Mouse (Mus musculus) Patski (cell line): ENCODE measurements around the gene Flvcr1. TPM values are rescaled to one million over a fixed set of nuclear protein-coding genes. Genes with fewer than 3 reads are reported as not detected.

Source experiments
- ATAC-seq: fragments of 100-300 bp; one replicate; pipeline ENCODE4 v1.8.0; 2021
- CTCF ChIA-PET: fragments of 350-600 bp; sonication (Branson Sonifier 250); formaldehyde crosslinking; loops from one replicate; lab custom pipeline; 2022; ENCODE audit warnings: inconsistent platforms; lab: Charles Lee
- POLR2A ChIA-PET: fragments of 350-600 bp; sonication (Branson Sonifier 250); formaldehyde crosslinking; loops from one replicate; lab custom pipeline; 2022; ENCODE audit warnings: antibody characterized with exemption, inconsistent platforms; lab: Charles Lee
- DNase-seq: peaks from one replicate; pipeline ENCODE4 v3.0.0-alpha.2; 2011; ENCODE audit warnings: low read depth, low spot score
- H3K27me3 ChIP-seq: fragments of 371-371 bp; one replicate; pipeline ENCODE4 v1.5.1; 2021
- CTCF ChIP-seq: fragments of 100-300 bp; IDR thresholded peaks from one replicate; pipeline ENCODE4 v1.5.1; 2021
- in situ Hi-C: fragments of 300-500 bp; cut with MboI; formaldehyde crosslinking; loops from 3 replicates; pipeline ENCODE4 v1.11.1; 2018; ENCODE audit warnings: low pct_unique_long_range_greater_than_20kb, mixed read lengths
- polyA plus RNA-seq: library from polyadenylated mRNA; unstranded; gene quantifications from one replicate; pipeline ENCODE4 v1.2.3, GENCODE M21; 2021

The Flvcr1 gene
- polyA plus RNA-seq: 20.0 TPM

DNA sequence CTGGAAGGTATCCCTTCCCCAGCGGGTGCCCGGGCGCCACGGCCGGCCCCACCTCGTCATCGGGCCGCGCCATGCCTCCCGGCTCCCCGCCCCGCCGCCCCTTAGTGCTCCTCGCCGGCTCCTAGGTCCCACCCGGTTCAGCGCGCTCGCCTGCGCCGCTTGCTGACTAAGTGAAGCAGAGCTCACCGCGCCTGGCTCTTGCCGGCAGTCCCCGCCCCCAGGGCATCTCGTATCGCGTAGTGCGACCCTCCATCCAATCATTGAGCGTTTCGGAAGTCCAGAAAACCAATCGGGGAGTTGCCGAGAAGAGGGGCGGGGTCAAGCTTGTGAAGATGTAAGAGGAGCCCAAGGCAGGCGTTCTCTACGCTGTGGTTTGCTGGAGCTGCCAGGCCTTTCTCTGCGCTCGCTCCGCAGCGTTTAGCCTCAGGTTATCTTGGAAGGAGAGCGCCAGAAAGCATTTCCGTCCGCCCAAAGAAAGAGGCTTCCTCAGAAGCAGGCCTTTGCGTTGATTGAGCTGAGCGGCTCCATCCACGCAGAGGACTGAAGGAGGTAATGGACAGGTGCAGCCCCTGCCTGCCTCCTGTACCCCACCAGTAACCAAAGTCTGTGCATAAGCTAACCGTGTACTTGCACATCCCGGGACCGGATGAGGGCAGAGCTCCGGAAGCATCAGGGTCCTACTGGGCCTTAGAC lies at the start of gene Flvcr1:
Gene Flvcr1, minus strand, starts transcription at position 138 of the 693 bp plus-strand sequence.
- CTCF ChIA-PET: interaction anchor here (0.9 to 1.3 kb wide), 6 partner anchors 9 to 82 kb away, joined by 3 to 4 read pairs (median 4); partner anchors contain the start of gene Spata45
- in situ Hi-C loops: no loop called here
- peak; percentile 95 for DNase-seq

GRCm38 (mm10) chr1:191075199-191075883 lies 49.4 kb upstream of the Flvcr1 start:
- H3K27me3 ChIP-seq: no peaks in the 10 kb centered on the region
- ATAC-seq (peak; percentile 82), DNase-seq (no peak)
- in situ Hi-C loops: loop anchor here (25.0 kb wide), 1 partner anchor 487 kb away; no protein-coding TSS in a partner anchor
- CTCF ChIA-PET: interaction anchor here (1.2 to 2.9 kb wide), 5 partner anchors 9 to 212 kb away, joined by 3 to 7 read pairs (median 4); no protein-coding TSS in a partner anchor
- POLR2A ChIA-PET: no interaction called here
- TF ChIP-seq CTCF: peak; percentile 91

More for the DNA sequence above, at the start of gene Flvcr1:
- peak; percentile 97 for ATAC-seq
- TF ChIP-seq CTCF: no peak
- no peaks in the 10 kb centered on the region for H3K27me3 ChIP-seq
- POLR2A ChIA-PET: interaction anchor here (0.8 to 0.9 kb wide), 2 partner anchors 15 to 59 kb away, joined by 3 read pairs; no protein-coding TSS in a partner anchor

GRCm38 (mm10) chr1:191073486-191073885 lies 47.5 kb upstream of the Flvcr1 start:
- ATAC-seq (no peak), DNase-seq (no peak)
- no peaks in the 10 kb centered on the region for H3K27me3 ChIP-seq
- CTCF ChIA-PET: interaction anchor here (1.3 to 1.5 kb wide), 2 partner anchors 10 to 12 kb away, joined by 4 to 7 read pairs; partner anchors contain the start of genes Nsl1 and Tatdn3
- no peak for TF ChIP-seq CTCF
- POLR2A ChIA-PET: no interaction called here
- in situ Hi-C loops: no loop called here

DNA sequence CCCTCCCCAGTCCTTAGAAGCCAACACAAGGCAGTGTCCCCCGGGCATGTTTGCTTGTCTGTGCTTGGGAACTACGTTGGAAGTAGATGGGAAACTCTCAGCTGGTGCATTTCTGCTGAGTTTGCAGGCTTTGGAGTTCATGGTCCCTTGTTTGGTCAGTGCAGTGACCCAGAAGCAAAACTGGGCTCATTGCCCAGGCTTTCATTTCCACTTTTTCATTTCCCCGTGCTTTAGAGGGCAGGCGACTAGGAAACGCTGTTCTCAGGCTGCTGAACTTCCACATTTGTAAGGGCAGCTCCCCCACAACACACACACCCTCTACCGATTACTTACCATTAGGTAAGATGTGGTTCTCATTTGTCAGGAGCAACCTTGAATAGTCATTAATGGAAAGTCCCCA lies 47.0 kb upstream of the Flvcr1 start:
- ATAC-seq (no peak), DNase-seq (no peak)
- ChIA-PET CTCF (interaction anchor here (1.3 to 1.5 kb wide), 2 partner anchors 10 to 12 kb away, joined by 4 to 7 read pairs; partner anchors contain the start of genes Nsl1 and Tatdn3), POLR2A (no interaction called here)
- in situ Hi-C loops: no loop called here
- H3K27me3 ChIP-seq: no peaks in the 10 kb centered on the region
- TF ChIP-seq CTCF: no peak

DNA sequence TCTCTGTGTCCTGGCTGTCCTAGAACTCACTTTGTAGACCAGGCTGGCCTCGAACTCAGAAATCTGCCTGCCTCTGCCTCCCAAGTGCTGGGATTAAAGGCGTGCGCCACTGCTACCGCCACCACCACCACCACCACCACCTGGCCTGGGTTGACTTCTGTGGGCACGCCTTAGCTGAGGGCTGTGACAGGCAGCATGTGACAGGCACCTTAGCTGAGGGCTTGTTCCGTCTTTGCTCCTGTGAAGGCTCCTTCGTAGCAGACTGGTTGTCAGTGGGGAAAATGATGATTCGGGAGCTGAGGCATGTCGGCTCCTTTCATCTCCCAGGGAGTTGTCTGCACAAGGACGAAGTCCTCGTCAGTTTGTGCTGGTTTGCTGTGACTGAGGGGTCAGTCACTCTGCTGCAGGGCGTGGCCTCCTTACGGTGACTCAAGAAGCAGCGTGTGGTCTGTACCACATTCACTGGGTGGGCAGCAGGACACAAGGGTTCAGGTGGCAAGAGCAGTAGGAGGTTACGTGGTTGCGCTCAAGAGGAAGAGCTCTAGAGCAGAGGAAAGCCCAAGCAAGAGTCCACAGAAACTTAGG lies 46.5 kb upstream of the Flvcr1 start:
- DNase-seq: no peak
- POLR2A ChIA-PET: no interaction called here
- in situ Hi-C loops: no loop called here
- ATAC-seq: no peak
- CTCF ChIA-PET: interaction anchor here (1.3 to 1.5 kb wide), 3 partner anchors 9 to 11 kb away, joined by 3 to 7 read pairs (median 4); partner anchors contain the start of genes Nsl1 and Tatdn3
- no peaks in the 10 kb centered on the region for H3K27me3 ChIP-seq
- no peak for TF ChIP-seq CTCF

DNA sequence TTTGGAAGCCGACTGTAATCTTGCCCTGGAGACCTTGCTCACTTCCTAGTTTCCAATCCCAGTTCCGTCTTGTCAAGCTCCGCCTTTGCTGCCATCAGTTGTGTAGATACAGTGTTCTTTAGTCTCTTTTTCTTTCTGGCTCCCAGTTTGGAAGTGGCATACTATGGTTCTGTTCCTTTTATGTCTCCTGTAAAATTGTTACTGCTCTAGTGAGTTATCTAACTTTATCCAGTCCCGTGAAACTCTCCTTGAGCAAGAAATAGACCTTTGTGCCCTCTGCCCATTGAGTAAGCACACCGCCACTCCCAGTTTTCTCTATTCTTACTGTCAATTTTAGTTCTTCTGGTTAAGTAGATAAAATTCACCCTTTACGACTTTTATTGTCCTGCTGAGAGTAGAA lies 45.7 kb upstream of the Flvcr1 start:
- no peak for TF ChIP-seq CTCF
- POLR2A ChIA-PET: no interaction called here
- H3K27me3 ChIP-seq: no peaks in the 10 kb centered on the region
- CTCF ChIA-PET: interaction anchor here (0.9 to 1.4 kb wide), 2 partner anchors 9 to 127 kb away, joined by 3 read pairs; no protein-coding TSS in a partner anchor
- no peak for ATAC-seq
- in situ Hi-C loops: no loop called here
- no peak for DNase-seq

DNA sequence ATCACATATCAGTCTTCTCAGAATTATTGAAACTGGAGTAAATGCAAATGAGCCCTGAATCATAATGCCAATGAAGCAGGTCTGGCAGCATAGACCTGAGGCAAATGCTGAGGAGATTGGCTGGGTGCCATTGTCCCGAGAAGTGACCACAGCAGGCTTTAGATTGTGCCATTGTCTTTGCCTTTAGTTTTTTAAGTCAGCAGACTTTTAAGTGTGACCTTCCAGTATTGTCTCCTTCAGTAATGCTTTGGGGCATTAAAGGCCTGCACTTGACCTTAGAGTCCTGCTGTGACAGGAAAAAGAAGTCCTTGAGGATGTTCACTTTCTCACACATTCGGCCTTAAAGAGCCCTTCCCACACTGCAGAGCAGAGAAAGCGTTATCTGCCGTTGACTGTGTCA lies 44.3 kb upstream of the Flvcr1 start:
- in situ Hi-C loops: no loop called here
- no peaks in the 10 kb centered on the region for H3K27me3 ChIP-seq
- CTCF ChIA-PET: no interaction called here
- ATAC-seq (no peak), DNase-seq (no peak)
- TF ChIP-seq CTCF: no peak
- POLR2A ChIA-PET: no interaction called here

GRCm38 (mm10) chr1:191068377-191068776 lies 42.4 kb upstream of the Flvcr1 start:
- POLR2A ChIA-PET: no interaction called here
- DNase-seq (no peak), ATAC-seq (no peak)

DNA sequence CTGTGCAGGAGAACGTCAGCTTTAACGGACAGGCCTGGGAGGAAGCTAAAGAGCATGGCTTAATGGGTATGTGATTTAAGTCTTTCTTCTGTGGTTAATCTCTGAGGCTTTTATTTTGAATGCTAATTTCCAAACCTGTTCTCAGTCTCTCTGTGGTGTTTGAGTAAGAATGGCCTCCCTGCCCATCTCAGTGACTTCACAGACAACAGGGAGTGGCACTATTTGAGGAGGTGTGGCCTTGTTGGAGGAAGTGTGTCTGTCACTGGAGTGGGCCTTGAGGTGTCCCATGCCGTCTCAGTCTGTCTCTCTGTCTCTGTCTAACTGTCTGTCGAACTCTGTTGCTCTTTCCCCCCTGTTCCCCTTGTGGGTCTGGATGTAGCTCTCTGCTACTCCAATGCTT lies 39.2 kb upstream of the Flvcr1 start:
- in situ Hi-C loops: no loop called here
- DNase-seq (no peak), ATAC-seq (no peak)
- no peaks in the 10 kb centered on the region for H3K27me3 ChIP-seq
- TF ChIP-seq CTCF: no peak
- POLR2A ChIA-PET: interaction anchor here (1.4 kb wide), 1 partner anchor 42 kb away, joined by 3 read pairs; no protein-coding TSS in a partner anchor
- CTCF ChIA-PET: interaction anchor here (1.7 kb wide), 1 partner anchor 19 kb away, joined by 4 read pairs; no protein-coding TSS in a partner anchor

More at GRCm38 (mm10) chr1:191068377-191068776, 42.4 kb upstream of the Flvcr1 start:
- no peaks in the 10 kb centered on the region for H3K27me3 ChIP-seq
- CTCF ChIA-PET: interaction anchor here (0.8 to 1.2 kb wide), 6 partner anchors 9 to 232 kb away, joined by 3 to 4 read pairs (median 3); no protein-coding TSS in a partner anchor
- peak; percentile 60 for TF ChIP-seq CTCF
- in situ Hi-C loops: no loop called here

DNA sequence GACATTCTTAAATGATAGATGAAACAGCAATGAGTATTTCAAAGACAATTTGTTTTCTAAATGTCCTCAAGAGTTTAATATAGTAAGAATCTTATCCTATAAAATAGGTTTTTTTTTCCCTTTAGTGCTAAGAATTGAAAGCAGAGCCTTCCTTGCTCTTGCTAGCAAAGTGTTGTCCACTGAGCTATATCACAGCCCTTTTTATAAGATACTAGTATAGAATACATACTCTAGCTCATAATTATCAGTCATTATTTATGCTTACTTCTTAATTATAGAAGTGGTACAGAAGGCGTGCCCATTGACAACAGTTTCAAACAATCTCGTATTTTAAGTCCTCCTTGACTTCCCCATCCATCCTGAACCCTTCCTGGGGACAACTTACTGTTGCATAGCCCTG lies 38.6 kb upstream of the Flvcr1 start:
- CTCF ChIA-PET: interaction anchor here (1.7 kb wide), 2 partner anchors 20 to 108 kb away, joined by 3 to 4 read pairs; no protein-coding TSS in a partner anchor
- no peak for DNase-seq
- POLR2A ChIA-PET: interaction anchor here (1.4 kb wide), 1 partner anchor 41 kb away, joined by 3 read pairs; no protein-coding TSS in a partner anchor
- no peak for TF ChIP-seq CTCF
- no peak for ATAC-seq
- in situ Hi-C loops: loop anchor here (5.0 kb wide), 2 partner anchors 57 to 122 kb away; no protein-coding TSS in a partner anchor
- no peaks in the 10 kb centered on the region for H3K27me3 ChIP-seq
